Mouse (Mus musculus) ES-CJ7 (cell line): ENCODE measurements around the gene Plrg1.

ENCODE experiments used
- DNase-seq: peaks from one replicate; pipeline ENCODE4 v3.0.0; 2011; ENCODE audit warnings: low read depth, low spot score

Plrg1 gene

GRCm38 (mm10) chr3:83055281-83056038 is at the start of gene Plrg1:
TSS of gene Plrg1 (plus strand) at chr3:83055522.
- DNase-seq: peak; percentile 97

- DNase-seq: no peak
Observed at GRCm38 (mm10) chr3:83007557-83007956, 47.8 kb upstream of the Plrg1 start, which contains the start of gene Fgg. TSS of gene Fgg (plus strand) at chr3:83007724.

GRCm38 (mm10) chr3:83010291-83010690 is 45.0 kb upstream of the Plrg1 start:
- DNase-seq: no peak

GRCm38 (mm10) chr3:83011136-83011535 is 44.2 kb upstream of the Plrg1 start:
- no peak for DNase-seq

- DNase-seq: no peak
Observed at GRCm38 (mm10) chr3:83011565-83011964, 43.8 kb upstream of the Plrg1 start.

GRCm38 (mm10) chr3:83012636-83013035 is 42.7 kb upstream of the Plrg1 start:
- DNase-seq: peak; percentile 30

- no peak for DNase-seq
Observed at GRCm38 (mm10) chr3:83013951-83014350, 41.4 kb upstream of the Plrg1 start.

GRCm38 (mm10) chr3:83016236-83016635 is 39.1 kb upstream of the Plrg1 start:
- DNase-seq: no peak

GRCm38 (mm10) chr3:83020387-83020786 is 34.9 kb upstream of the Plrg1 start:
- no peak for DNase-seq

- DNase-seq: no peak
Observed at GRCm38 (mm10) chr3:83021176-83021575, 34.1 kb upstream of the Plrg1 start.

GRCm38 (mm10) chr3:83025036-83025435 is 30.3 kb upstream of the Plrg1 start:
- DNase-seq: no peak

GRCm38 (mm10) chr3:83025475-83026301 is 29.6 kb upstream of the Plrg1 start, which contains the start of gene Fga:
TSS of gene Fga (plus strand) at chr3:83026076.
- no peak for DNase-seq

- DNase-seq: no peak
Observed at GRCm38 (mm10) chr3:83027546-83028251, 27.6 kb upstream of the Plrg1 start.

GRCm38 (mm10) chr3:83030331-83030730 is 25.0 kb upstream of the Plrg1 start:
- peak; percentile 21 for DNase-seq

GRCm38 (mm10) chr3:83032746-83033308 is 22.5 kb upstream of the Plrg1 start:
- DNase-seq: peak; percentile 37

GRCm38 (mm10) chr3:83033801-83034200 is 21.5 kb upstream of the Plrg1 start:
- no peak for DNase-seq

GRCm38 (mm10) chr3:83038865-83039264 is 16.5 kb upstream of the Plrg1 start:
- no peak for DNase-seq

GRCm38 (mm10) chr3:83039666-83040065 is 15.7 kb upstream of the Plrg1 start:
- DNase-seq: no peak

- no peak for DNase-seq
Observed at GRCm38 (mm10) chr3:83042451-83042850, 12.9 kb upstream of the Plrg1 start.

- DNase-seq: no peak
Observed at GRCm38 (mm10) chr3:83046649-83047048, 8.7 kb upstream of the Plrg1 start.

GRCm38 (mm10) chr3:83049680-83050079 is 5.6 kb upstream of the Plrg1 start, which contains the start of gene Fgb:
TSS of gene Fgb (minus strand) at chr3:83049863.
- no peak for DNase-seq

- DNase-seq: no peak
Observed at GRCm38 (mm10) chr3:83050661-83051060, 4.7 kb upstream of the Plrg1 start.
